Mouse (Mus musculus) cerebellum, postnatal 4 days (tissue): Measurements from ENCODE around the gene Grasp.

Source experiments
- DNase-seq, 2 experiments: peaks; one replicate each; pipeline ENCODE4 v3.0.0; 2022; ENCODE audit warnings: low spot score in 2 of 2, mixed read lengths in 1 of 2

The Grasp gene

DNA sequence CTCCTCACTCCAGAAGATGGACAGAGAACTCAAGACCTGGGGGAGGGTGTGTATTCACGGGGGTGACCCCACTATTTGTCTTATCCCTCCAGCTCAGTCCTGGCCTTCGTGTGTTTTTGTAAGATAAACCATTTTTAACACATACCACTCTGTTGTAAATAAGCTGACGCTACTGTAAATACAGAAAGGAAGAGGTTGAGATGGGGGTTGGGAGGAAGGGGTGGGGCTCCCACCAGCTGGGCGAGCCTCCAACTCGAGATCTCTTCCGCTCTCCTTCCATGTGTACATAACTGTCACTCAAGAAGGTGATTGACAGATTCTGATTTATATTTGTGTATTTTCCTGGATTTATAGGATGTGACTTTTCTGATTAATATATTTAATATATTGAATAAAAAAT, 50.4 kb downstream of the Grasp start:
- no peak for DNase-seq

- no peak for DNase-seq
These were observed 53.4 kb downstream of the Grasp start for GRCm38 (mm10) chr15:101277351-101277899.

DNA sequence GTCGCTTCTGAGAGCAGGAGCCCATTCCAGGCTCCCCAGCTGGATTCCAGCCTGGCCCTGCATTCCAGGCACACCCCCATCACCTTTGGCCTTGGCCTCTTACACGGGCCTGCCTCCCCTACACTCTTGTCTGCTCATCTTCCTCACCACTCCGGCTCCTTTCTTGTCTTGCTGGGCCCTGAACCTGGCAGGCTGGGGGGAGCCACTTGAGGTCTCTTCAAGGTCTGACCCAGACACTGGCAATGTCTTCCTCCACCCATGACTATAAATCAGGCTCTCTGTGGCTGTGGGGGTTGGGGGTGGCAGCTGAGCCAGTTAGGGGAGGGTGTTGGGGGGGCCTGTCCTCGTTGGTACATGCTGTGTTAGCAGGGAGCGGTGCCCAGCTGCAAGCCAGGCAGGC, 54.6 kb downstream of the Grasp start:
- DNase-seq, result no peak

- no peak for DNase-seq
These were observed 55.5 kb downstream of the Grasp start for GRCm38 (mm10) chr15:101279430-101279999.
